Mouse (Mus musculus) frontal cortex, adult 2 months (tissue): ENCODE data around the gene Fcgbp. TPM values are rescaled to one million over a fixed set of nuclear protein-coding genes. Genes with fewer than 3 reads are reported as not detected.
A peak's percentile ranks its signal among the peaks of the same experiment; 100 is the strongest.
"Not testable (repeated sequence)": the region's sequence is repeated elsewhere in the genome, so short reads cannot be mapped to it uniquely, and the experiment has no call there.

Source experiments
- DNase-seq, 2 experiments: peaks; one replicate each; pipeline ENCODE4 v3.0.0; 2022; ENCODE audit warnings: low spot score in 1 of 2; ENCODE audit errors: extremely low spot score in 1 of 2
- polyA plus RNA-seq: library from polyadenylated mRNA; depleted of rRNA; stranded (reverse); fragments of >200 nt; gene quantifications from 2 replicates; pipeline ENCODE4 v1.2.3, GENCODE M21; 2012; rRNA removed

The Fcgbp gene
- polyA plus RNA-seq, 1 experiment = 0.32 TPM

DNA sequence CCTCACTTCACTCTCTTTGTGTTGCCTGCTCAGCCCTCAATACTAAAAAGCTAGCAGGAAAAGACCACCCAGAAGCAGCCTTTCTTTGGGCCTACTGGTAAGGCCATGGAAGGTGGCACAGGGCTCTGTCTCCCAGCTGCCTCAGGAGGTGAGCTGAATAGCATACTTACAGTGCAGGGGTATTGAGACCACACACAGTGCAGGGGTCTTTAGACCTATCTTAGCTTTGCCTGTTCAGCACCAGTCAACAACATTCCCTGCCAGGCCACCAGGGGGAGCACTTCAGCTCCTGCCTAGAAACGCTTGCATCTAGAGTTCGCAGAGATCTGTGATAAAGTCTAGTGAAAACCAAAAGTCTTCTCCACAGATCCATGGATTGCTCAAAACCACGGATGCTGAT, 77.2 kb downstream of the Fcgbp start:
- DNase-seq = peak in 1 of 2 experiments; percentile 73

DNA sequence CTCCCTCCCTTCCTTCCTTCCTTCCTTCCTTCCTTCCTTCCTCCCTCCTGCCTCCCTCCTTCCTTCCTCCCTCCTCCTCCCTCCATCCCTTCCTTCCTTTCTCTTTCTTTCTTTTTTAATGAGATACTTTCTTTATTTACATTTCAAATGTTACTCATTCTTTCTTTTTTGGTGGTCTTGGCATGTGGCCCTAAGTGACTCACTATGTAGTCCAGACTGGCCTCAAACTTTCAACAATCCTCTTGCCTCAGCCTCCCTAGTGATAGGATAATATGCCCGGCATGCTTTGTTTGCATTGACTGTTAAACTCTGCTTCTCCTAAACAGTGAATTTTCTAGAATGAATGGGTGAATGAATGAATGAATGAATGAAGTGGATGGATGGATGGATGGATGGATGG, 78.8 kb downstream of the Fcgbp start:
- no peak for DNase-seq

DNA sequence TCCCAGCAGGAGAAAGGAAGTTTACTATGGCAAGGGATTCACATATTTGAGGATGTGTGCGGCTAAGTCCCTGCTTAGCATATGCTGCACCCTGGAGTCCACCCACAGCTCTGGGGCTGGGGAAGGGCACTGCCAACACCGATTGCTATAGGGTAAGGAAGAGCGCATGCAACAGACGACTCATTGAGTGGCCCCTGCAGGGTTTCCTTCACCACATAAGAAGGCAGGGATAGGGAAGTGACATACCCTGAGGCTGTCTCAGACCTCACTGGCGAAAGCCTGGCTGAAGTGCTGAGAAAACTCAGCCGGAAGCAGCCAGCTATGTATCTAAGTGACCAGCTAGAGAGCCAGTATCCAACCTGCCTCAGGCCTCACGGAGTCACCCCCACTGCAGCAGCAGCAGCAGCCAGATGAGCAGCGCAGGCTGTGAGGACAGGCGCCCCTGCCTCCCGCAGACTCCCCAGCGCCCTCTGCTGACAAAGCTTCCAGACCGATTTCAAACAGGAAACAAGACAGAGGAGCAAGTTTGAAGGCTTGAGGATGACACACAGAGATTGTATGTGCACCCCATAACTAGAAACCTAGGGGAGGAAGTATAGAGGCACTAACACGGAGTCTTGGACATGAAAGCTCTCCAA, 80.7 kb downstream of the Fcgbp start:
- DNase-seq = peak in 1 of 2 experiments; percentile 66

DNA sequence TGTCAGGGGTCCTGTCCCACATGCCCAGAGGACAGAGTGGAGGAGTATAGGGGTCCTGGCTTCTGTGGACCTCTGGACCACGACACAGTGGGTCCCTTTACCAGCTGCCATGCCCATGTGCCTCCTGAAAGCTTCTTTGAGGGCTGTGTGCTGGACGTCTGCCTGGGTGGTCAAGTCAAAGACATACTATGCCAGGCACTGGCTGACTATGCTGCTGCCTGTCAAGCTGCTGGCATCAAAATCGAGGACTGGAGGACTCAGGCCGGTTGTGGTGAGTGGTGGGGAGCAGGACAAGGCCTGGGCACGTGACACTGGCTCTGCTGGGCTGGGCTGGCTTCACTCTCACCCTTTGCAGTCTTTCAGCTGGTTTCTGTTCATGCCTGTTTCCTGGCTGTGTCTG, 82.6 kb downstream of the Fcgbp start:
- not testable (repeated sequence) for DNase-seq

DNA sequence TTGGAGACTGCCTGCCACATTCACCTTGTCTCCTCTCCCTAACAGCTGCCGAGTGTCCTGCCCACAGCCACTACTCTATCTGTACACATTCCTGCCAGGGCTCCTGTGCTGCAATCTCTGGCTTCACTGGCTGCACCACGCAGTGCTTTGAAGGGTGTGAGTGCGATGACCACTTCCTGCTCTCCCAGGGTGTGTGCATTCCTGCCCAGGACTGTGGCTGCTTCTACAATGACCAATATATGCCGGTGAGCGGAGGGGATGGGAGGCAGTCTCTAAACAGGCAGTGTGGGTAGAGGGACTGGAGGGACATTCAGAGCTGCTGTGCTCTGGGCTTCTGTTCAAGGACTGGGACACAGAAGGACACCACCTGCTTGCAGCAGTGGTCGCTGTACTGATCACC, 88.3 kb downstream of the Fcgbp start:
- no peak for DNase-seq

DNA sequence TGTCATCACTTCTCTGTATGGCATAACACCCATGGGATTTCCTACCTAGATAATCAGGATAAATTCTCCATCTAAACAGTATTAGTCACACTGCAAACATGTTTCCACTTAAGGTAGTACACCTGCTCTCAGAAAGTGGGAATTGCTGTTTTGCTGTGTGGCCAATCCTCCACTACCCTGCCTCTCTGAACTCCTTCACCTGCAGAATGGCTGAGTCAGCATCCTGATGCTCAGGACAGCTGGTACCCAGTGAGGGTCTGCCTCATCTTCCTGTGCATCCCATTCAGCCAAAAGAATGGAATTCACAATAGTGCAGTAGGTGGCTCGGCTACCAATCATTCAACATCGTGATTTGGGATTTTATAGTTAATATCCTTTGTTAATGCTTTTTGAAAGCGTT, 88.9 kb downstream of the Fcgbp start:
- no peak for DNase-seq

DNA sequence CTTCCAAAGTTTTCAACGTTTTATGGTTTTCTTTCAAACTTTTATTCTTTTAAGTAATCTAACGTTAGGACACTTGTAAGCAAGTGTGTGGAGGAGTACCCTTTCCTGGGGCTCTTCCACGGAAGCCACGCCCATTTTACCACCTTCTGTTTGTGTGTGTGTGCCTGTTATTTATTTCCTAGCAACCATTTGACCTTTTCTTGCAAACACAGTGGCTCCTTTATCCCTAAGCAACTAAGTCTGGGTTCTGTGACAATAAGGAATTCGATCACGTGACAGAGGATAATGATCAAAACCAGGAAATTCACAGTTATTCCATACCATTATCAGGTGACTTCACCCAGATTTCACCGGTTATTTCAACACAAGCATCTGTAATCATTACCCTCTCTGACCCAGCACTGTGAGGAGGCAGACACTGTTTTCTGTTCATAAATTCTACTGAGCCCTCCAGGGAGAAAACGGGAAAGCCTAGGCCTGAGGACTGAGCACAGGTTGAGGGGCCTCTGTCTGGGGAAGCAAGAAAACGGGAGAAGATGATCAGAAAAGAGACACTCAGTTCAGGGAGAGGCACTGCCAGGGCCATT, 90.2 kb downstream of the Fcgbp start:
- DNase-seq = no peak

DNA sequence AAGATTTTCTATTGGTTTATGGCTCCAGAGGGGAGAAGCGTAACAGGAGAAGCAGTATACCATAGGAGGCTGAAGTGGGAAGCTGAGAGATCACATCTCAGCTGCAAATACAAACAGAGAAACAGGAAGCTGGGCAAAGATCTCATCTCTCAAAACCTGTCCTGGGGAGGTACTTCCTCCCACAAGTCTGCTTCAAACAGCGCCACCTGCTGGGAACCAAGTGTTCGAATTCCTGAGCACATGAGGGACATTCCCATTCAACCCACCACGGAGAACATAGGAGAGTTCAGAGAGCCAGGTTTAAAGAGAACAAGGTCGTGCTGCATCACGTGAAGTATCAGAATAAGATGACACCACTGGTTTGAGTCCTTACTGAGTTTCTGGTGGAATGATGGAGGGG, 94.4 kb downstream of the Fcgbp start:
- DNase-seq = no peak

DNA sequence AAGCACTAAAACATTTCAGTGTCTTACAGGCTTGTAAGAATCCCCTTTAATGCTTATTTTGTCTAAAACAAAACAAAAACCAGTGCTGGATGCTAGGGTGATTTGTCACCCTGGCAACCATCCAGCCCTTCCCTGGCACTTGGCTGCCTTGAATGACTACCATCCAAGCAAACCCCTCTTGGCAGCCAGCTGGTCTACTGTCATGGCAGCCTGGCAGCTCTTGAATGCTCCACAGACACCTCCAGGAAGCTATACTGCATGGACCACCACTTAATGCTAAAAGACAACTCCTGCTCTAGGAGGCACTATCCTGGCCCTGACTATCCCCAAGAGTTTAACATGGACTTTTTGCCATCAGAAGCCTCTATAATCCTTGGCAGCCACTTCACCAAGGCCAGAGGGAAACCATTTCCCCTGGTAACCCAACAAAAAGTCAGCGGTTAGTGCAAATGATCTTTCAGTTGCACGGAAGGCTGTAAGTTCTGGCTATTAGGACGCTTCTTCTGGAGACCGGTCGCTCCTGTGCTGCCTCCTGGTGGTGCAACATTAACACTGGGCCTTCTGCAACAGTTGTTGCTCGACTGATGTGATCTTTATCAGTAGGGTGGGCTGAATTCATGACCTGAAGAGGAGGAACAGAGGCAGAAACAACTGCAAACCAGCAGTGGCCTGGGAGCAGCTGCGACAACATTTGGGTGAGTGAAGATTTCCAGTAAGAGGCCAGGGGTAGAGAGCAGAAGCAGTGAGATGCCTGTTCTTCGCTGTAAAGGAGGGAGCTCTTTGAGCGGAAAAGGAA, 97.5 kb downstream of the Fcgbp start:
- peak in 1 of 2 experiments; percentile 50 for DNase-seq

DNA sequence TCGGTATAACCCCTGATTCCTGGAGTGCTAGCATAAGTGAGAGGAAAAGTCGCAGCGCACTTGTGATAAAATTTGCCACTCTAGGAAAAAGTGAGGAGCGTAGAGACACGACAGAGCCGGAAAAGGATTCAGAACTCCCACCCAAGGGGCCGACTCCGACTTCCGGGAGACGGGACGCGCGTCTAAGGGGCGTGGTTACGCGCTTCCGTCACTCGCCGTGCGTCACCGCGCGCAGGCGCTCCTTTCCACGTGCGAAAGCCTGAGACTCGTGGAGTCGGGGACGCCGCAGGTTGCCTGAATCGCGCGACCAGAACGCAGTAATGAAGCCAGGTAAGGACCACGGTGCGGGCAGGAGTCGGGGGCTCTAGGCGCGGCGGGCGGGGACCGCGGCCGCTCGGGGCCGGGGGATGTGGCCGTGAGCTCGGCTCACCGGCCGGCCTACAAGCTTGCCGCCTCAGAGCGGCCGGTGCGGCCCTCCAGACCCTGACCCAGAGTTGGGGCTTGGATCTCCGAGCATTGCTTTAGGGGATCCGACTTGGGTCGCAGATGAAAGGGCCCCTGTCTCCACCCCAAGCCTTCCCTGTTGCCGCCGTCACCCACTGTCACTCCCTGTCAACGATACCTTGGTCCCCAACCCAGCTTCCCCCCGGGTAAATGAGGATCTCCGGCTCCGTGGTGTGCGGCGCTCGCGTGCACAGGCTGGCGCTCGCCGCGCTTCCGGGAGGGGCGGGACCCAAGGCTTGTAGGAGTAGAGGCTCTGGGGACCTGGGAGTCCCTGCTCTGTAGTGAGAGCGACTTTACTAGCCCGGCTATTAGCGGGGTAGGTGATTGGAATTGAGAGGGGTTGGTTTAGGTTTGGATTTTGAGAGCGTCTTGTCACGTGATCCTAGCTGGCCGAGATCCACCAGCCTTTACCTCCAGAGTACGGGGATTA, 98.7 kb downstream of the Fcgbp start, which contains the start of gene Fbl:
Gene Fbl, plus strand, starts transcription at position 222 of the 934 bp plus-strand sequence.
- peak; percentile 83 to 93 for DNase-seq

Other genes with a start within 250 kb of the Fcgbp start
- 3.5 and 3.8 TPM in 2 replicates for gene Zfp59, start 232.6 kb upstream of the Fcgbp start, polyA plus RNA-seq
- gene Zfp607a, start 213.7 kb upstream of the Fcgbp start, polyA plus RNA-seq = 0.61 and 0.98 TPM in 2 replicates
- gene Zfp974, start 141.8 kb upstream of the Fcgbp start, polyA plus RNA-seq = 6.2 and 7.4 TPM in 2 replicates
- gene Zfp780b, start 92.1 kb upstream of the Fcgbp start, polyA plus RNA-seq = 9.2 and 10.3 TPM in 2 replicates
- 2.2 TPM in 2 replicates for gene Zfp850, start 57.1 kb upstream of the Fcgbp start, polyA plus RNA-seq
- 188 and 191 TPM in 2 replicates for gene Psmc4, start 21.1 kb upstream of the Fcgbp start, polyA plus RNA-seq
- gene 9530053A07Rik, start 58.2 kb downstream of the Fcgbp start, polyA plus RNA-seq = 0.02 TPM in 1 of 2 replicates, not detected in the other
- 90.7 and 99.6 TPM in 2 replicates for gene Fbl, start 98.5 kb downstream of the Fcgbp start, polyA plus RNA-seq
- 34.0 and 36.2 TPM in 2 replicates for gene Dyrk1b, start 108.2 kb downstream of the Fcgbp start, polyA plus RNA-seq
- 56.5 and 57.0 TPM in 2 replicates for gene Eid2, start 196.6 kb downstream of the Fcgbp start, polyA plus RNA-seq
- gene Eid2b, start 206.5 kb downstream of the Fcgbp start, polyA plus RNA-seq = 29.7 and 32.9 TPM in 2 replicates
- gene Selenov, start 219.9 kb downstream of the Fcgbp start, polyA plus RNA-seq = 1.7 and 1.8 TPM in 2 replicates
- 2.0 and 2.6 TPM in 2 replicates for gene Dll3, start 231.0 kb downstream of the Fcgbp start, polyA plus RNA-seq
- gene Timm50, start 240.8 kb downstream of the Fcgbp start, polyA plus RNA-seq = 53.0 and 58.6 TPM in 2 replicates